Mouse (Mus musculus): Measurements from ENCODE around the gene Slc39a13. TPM values are rescaled to one million over a fixed set of nuclear protein-coding genes. Genes with fewer than 3 reads are reported as not detected.
"Not testable (repeated sequence)": the region's sequence is repeated elsewhere in the genome, so short reads cannot be mapped to it uniquely, and the experiment has no call there.

Gene Slc39a13
- polyA plus RNA-seq, 1 experiment from 2014 or later = 30.1 TPM

DNA sequence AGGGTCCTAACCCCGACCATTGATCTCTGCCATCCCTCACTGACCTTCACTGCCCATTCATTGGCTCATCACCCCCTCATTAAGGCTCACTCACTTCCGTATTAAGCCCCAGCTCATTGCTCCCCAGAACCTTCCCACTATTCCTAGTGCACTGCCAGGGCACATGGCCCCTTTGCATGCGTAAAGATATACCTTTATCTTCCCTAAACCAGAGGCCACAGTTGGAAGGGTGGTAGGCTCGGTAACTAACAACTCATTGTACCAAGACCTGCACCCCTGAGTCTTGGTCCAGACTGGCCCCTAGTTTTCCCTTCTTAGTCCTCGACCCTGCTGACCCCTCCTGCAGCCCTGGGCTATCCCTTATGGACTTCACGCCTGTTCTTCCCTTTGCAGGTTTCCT lies 43.6 kb upstream of the Slc39a13 start:
- no peak for ATAC-seq
- peaks cover 9% of the 10 kb centered on the region; the same call in 1 of the 2 replicates for H3K27me3 ChIP-seq (replicated peaks; ENCODE audit: control insufficient read depth, insufficient read depth, low read length)
- no peak overlapping the region for H3K27ac ChIP-seq (ENCODE audit: low read depth, low read length)
- no peak overlapping the region for H3K9ac ChIP-seq (ENCODE audit: low read depth, low read length)
- no peak overlapping the region for H3K4me3 ChIP-seq (ENCODE audit: low read length)
- H3K4me2 ChIP-seq (ENCODE audit: low read length) = no peak overlapping the region
- no peaks in the 10 kb centered on the region for H3K9me3 ChIP-seq (ENCODE audit: control insufficient read depth, low read length)
- H3K4me1 ChIP-seq (ENCODE audit: control insufficient read depth, insufficient read depth, low read depth, low read length) = no peaks in the 10 kb centered on the region
- no peaks in the 10 kb centered on the region for H3K36me3 ChIP-seq (ENCODE audit: control insufficient read depth, insufficient read depth, low read length)
- 76% methylated on average over 6 of the region's 6 CpGs for WGBS

DNA sequence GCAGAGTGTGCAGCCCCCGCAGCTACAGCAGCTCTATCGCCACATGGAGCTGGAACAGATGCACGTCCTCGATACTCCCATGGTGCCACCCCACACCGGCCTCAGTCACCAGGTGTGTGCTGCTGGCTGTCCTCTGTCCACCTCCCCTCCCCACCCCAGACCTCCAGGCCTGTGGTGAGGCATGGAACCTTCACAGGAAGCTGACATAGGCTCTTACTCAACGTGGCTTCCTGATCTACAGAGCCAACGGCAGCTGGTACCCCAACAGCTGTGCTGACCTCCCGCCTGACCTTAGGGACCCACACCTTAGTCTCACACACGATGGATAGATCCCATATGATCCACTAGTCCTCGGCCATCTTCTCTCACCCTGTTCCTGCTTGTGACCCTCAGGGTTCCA lies 43.1 kb upstream of the Slc39a13 start:
- no peak for ATAC-seq
- H3K9me3 ChIP-seq (ENCODE audit: control insufficient read depth, low read length) = no peaks in the 10 kb centered on the region
- H3K4me2 ChIP-seq (ENCODE audit: low read length) = no peak overlapping the region
- H3K4me3 ChIP-seq (ENCODE audit: low read length) = no peak overlapping the region
- no peak overlapping the region for H3K27ac ChIP-seq (ENCODE audit: low read depth, low read length)
- no peaks in the 10 kb centered on the region for H3K36me3 ChIP-seq (ENCODE audit: control insufficient read depth, insufficient read depth, low read length)
- peaks cover 9% of the 10 kb centered on the region; the same call in 1 of the 2 replicates for H3K27me3 ChIP-seq (replicated peaks; ENCODE audit: control insufficient read depth, insufficient read depth, low read length)
- 76% methylated on average over 10 of the region's 10 CpGs for WGBS
- H3K9ac ChIP-seq (ENCODE audit: low read depth, low read length) = no peak overlapping the region
- no peaks in the 10 kb centered on the region for H3K4me1 ChIP-seq (ENCODE audit: control insufficient read depth, insufficient read depth, low read depth, low read length)

DNA sequence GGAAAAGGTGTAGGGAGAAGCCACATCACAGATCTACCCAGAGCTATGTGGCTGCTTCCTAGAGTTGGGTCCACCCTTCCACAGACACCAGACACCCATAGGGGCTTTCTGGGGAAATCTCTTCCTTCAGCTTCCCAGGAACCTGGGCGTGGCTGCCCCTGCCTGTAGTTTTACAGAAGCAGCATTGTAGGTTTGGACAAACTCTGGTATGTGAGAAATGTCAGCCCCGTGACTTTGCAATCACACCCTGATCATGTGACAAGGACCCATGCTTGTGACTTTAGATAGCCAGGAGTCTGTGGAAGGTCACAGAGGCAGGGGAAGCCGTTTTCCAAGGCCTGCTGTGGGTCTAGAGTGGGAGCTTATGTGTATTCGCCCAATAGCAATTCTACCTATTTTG lies 42.3 kb upstream of the Slc39a13 start:
- no peak overlapping the region for H3K4me3 ChIP-seq (ENCODE audit: low read length)
- ATAC-seq = no peak
- no peaks in the 10 kb centered on the region for H3K9me3 ChIP-seq (ENCODE audit: control insufficient read depth, low read length)
- H3K4me2 ChIP-seq (ENCODE audit: low read length) = no peak overlapping the region
- H3K36me3 ChIP-seq (ENCODE audit: control insufficient read depth, insufficient read depth, low read length) = no peaks in the 10 kb centered on the region
- H3K27ac ChIP-seq (ENCODE audit: low read depth, low read length) = no peak overlapping the region
- 72% methylated on average over 4 of the region's 4 CpGs for WGBS
- peaks cover 9% of the 10 kb centered on the region; the same call in 1 of the 2 replicates for H3K27me3 ChIP-seq (replicated peaks; ENCODE audit: control insufficient read depth, insufficient read depth, low read length)
- H3K9ac ChIP-seq (ENCODE audit: low read depth, low read length) = no peak overlapping the region
- H3K4me1 ChIP-seq (ENCODE audit: control insufficient read depth, insufficient read depth, low read depth, low read length) = no peaks in the 10 kb centered on the region

DNA sequence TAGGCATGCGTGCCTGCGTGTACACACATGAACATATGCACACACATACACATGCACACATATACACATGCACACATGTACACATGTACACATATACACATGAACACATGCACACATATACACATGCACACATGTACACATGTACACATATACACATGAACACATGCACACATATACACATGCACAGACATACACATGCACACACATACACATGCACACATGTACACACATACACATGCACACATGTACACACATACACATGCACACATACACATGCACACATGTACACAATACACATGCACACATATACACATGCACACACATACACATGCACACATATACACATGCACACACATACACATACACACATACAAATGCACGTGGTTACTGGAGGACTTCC lies 41.6 kb upstream of the Slc39a13 start:
- ATAC-seq; H3K4me2 ChIP-seq (ENCODE audit: low read length); H3K4me1 ChIP-seq (ENCODE audit: control insufficient read depth, insufficient read depth, low read depth, low read length); H3K27me3 ChIP-seq (replicated peaks; ENCODE audit: control insufficient read depth, insufficient read depth, low read length); H3K36me3 ChIP-seq (ENCODE audit: control insufficient read depth, insufficient read depth, low read length); H3K9ac ChIP-seq (ENCODE audit: low read depth, low read length); H3K9me3 ChIP-seq (ENCODE audit: control insufficient read depth, low read length); H3K4me3 ChIP-seq (ENCODE audit: low read length); H3K27ac ChIP-seq (ENCODE audit: low read depth, low read length): not testable (repeated sequence)
- WGBS = 94% methylated on average over 3 of the region's 3 CpGs

DNA sequence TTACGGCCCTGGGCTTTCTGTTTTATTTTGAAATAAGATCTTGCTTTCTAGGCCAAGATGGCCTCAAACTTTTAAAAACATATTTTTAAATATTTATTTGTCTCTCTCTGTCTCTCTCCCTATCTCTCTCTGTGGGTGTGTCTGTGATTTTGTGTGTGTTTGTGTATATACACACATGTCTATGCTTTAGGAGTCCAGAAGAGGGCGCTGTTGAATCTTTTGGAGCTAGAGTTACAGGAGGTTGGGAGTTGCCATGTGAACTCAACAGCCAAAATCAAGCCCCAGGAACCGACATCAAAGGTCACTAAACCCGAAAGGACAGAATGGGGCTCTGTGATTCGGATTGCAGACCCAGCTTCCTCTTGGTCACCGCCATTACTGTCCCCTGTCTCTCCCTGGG lies 40.2 kb upstream of the Slc39a13 start:
- Histone ChIP-seq H3K36me3 (ENCODE audit: control insufficient read depth, insufficient read depth, low read length) (no peaks in the 10 kb centered on the region), H3K9ac (ENCODE audit: low read depth, low read length) (no peak overlapping the region)
- no peak for ATAC-seq

DNA sequence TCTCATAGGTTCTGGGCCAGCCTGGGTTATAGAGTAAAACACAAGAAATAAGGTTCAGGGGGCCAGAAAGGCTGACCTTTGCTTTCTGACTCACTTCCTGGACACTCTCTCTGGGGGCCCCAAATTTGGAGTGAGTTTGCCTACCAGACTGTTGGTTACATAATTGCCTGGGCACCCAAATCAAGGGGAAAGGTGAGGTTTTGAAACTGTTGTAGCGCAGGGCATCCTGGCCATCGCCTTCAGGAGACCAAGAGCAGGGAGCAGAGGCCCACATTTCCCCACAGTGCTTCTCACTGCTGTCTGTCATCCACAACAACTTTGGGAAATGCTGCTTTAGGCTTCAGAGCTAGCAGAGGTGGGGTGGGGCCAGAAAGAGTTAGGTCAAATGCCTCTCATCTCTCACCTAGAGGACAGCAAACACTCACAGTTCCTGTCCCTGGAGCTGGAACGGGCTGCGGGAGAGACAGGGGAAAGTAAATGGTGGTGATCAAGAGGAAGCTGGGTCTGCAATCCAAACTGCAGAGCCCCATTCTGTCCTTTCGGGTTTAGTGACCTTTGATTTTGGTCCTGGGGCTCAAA lies 39.7 kb upstream of the Slc39a13 start:
- 92% methylated on average over 5 of the region's 5 CpGs for WGBS
- H3K27ac ChIP-seq (ENCODE audit: low read depth, low read length) = no peak overlapping the region
- no peak for ATAC-seq

More for the DNA sequence above, 40.2 kb upstream of the Slc39a13 start:
- WGBS = 73% methylated on average over 6 of the region's 6 CpGs
- no peak overlapping the region for H3K4me2 ChIP-seq (ENCODE audit: low read length)
- no peak overlapping the region for H3K4me3 ChIP-seq (ENCODE audit: low read length)
- H3K9me3 ChIP-seq (ENCODE audit: control insufficient read depth, low read length) = no peaks in the 10 kb centered on the region
- H3K4me1 ChIP-seq (ENCODE audit: control insufficient read depth, insufficient read depth, low read depth, low read length) = no peaks in the 10 kb centered on the region
- no peak overlapping the region for H3K27ac ChIP-seq (ENCODE audit: low read depth, low read length)
- peaks cover 6% of the 10 kb centered on the region; the same call in 1 of the 2 replicates for H3K27me3 ChIP-seq (replicated peaks; ENCODE audit: control insufficient read depth, insufficient read depth, low read length)

DNA sequence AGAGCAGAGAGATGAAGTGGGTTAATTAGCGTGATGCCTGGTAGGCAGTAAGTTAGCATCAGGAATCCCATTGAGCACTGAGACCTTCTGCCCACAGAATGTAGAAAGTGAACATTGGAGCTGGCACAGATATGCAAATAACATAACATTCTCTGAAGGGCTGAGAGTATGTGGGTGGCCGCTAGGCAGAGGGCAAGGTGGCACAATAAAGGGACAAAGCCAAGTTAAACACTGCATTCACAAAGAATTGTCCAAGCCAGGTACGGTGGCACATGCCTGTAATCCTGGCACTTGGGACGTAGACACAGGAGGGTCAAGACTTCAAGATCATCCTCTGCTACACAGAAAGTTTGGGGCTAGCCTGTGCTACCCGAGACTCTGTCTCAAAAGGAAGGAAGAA lies 39.0 kb upstream of the Slc39a13 start:
- H3K4me1 ChIP-seq (ENCODE audit: control insufficient read depth, insufficient read depth, low read depth, low read length) = no peaks in the 10 kb centered on the region
- no peak overlapping the region for H3K9ac ChIP-seq (ENCODE audit: low read depth, low read length)

More for the DNA sequence above, 39.7 kb upstream of the Slc39a13 start:
- Histone ChIP-seq H3K36me3 (ENCODE audit: control insufficient read depth, insufficient read depth, low read length) (no peaks in the 10 kb centered on the region), H3K27me3 (replicated peaks; ENCODE audit: control insufficient read depth, insufficient read depth, low read length) (peaks cover 2% of the 10 kb centered on the region; the same call in 1 of the 2 replicates), H3K9ac (ENCODE audit: low read depth, low read length) (no peak overlapping the region), H3K4me1 (ENCODE audit: control insufficient read depth, insufficient read depth, low read depth, low read length) (no peaks in the 10 kb centered on the region), H3K9me3 (ENCODE audit: control insufficient read depth, low read length) (no peaks in the 10 kb centered on the region), H3K4me2 (ENCODE audit: low read length) (no peak overlapping the region), H3K4me3 (ENCODE audit: low read length) (no peak overlapping the region)

DNA sequence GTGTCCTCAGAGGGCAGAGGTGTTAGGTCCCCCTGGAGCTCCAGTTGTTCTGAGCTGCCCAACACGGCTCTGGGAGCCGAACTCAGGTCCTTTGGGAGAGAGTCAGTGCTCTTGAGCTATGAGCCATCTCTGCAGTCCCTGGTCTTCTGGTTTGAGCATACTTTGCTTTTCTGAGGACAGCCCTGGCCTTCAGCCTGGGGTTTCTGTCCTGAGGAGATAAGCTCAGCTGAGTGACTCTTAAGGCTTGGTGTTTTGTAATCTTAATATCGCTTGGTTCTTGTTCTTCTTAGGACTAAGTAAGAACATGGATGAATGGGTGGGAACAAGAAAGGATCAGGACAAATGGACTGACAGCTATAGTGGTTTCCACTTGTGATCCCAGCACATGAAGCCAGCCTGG lies 37.9 kb upstream of the Slc39a13 start:
- whole genome bisulfite sequencing = 92% methylated on average over 3 of the region's 3 CpGs
- Histone ChIP-seq H3K27ac (ENCODE audit: low read depth, low read length) (no peak overlapping the region), H3K4me1 (ENCODE audit: control insufficient read depth, insufficient read depth, low read depth, low read length) (no peaks in the 10 kb centered on the region), H3K36me3 (ENCODE audit: control insufficient read depth, insufficient read depth, low read length) (no peaks in the 10 kb centered on the region), H3K9ac (ENCODE audit: low read depth, low read length) (no peak overlapping the region), H3K4me2 (ENCODE audit: low read length) (no peak overlapping the region), H3K27me3 (replicated peaks; ENCODE audit: control insufficient read depth, insufficient read depth, low read length) (no peaks in the 10 kb centered on the region), H3K9me3 (ENCODE audit: control insufficient read depth, low read length) (no peaks in the 10 kb centered on the region), H3K4me3 (ENCODE audit: low read length) (no peak overlapping the region)
- no peak for ATAC-seq

More for the DNA sequence above, 39.0 kb upstream of the Slc39a13 start:
- ATAC-seq = no peak
- Histone ChIP-seq H3K27me3 (replicated peaks; ENCODE audit: control insufficient read depth, insufficient read depth, low read length) (no peaks in the 10 kb centered on the region), H3K4me3 (ENCODE audit: low read length) (no peak overlapping the region), H3K4me2 (ENCODE audit: low read length) (no peak overlapping the region), H3K9me3 (ENCODE audit: control insufficient read depth, low read length) (no peaks in the 10 kb centered on the region), H3K36me3 (ENCODE audit: control insufficient read depth, insufficient read depth, low read length) (no peaks in the 10 kb centered on the region), H3K27ac (ENCODE audit: low read depth, low read length) (no peak overlapping the region)
- WGBS = 84% methylated on average over 5 of the region's 5 CpGs

DNA sequence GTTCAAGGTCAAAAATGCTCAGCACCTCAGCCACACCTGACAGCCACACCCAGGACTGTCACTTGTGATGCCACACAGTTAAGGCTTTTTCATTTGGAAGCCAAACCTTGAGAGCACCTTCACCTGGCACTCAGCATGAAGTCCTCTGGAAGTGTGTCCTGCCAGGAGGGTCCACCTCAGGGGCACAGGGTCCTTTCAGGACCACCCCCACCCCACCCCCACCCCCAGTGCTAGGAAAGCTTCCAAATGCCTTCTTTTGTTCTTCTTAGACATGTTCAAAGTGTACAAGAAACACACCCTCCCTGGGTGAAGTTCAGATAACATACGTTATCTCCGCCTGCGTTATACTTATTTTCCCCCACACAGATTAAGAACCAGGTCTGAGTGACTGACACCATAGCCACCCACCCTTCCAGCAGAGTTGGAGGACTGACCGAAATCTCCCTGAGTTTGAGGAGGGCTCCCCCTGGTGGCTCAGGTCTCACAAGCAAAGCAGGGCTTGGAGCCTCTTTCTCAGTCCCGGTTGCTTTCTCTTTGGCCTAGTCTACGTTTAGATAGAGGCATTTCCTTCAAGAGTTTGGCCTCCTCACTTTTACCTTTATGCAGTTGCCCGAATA lies 31.0 kb upstream of the Slc39a13 start:
- 14% methylated on average over 7 of the region's 7 CpGs for WGBS
- H3K9me3 ChIP-seq (ENCODE audit: control insufficient read depth, low read length) = no peaks in the 10 kb centered on the region
- ATAC-seq = peak; percentile 91
- H3K4me1 ChIP-seq (ENCODE audit: control insufficient read depth, insufficient read depth, low read depth, low read length) = no peaks in the 10 kb centered on the region
- no peak overlapping the region for H3K27ac ChIP-seq (ENCODE audit: low read depth, low read length)
- no peaks in the 10 kb centered on the region for H3K27me3 ChIP-seq (replicated peaks; ENCODE audit: control insufficient read depth, insufficient read depth, low read length)
- no peaks in the 10 kb centered on the region for H3K36me3 ChIP-seq (ENCODE audit: control insufficient read depth, insufficient read depth, low read length)
- no peak overlapping the region for H3K9ac ChIP-seq (ENCODE audit: low read depth, low read length)
- no peak overlapping the region for H3K4me3 ChIP-seq (ENCODE audit: low read length)
- H3K4me2 ChIP-seq (ENCODE audit: low read length) = no peak overlapping the region

Data from hindbrain, embryonic 16.5 days (tissue).